Mouse (Mus musculus) intestine, embryonic 14.5 days (tissue): ENCODE measurements around the gene Zp2. TPM values are rescaled to one million over a fixed set of nuclear protein-coding genes. Genes with fewer than 3 reads are reported as not detected.
A peak's percentile ranks its signal among the peaks of the same experiment; 100 is the strongest.

Experiments used
- ATAC-seq: fragments of 200-750 bp; cut with Nextera tagmentation; replicated peaks from 2 replicates; pipeline ENCODE4 v1.8.0; 2017; ENCODE audit warnings: low read depth, moderate number of reproducible peaks, moderate TSS enrichment, moderate library complexity; ENCODE audit not compliant: low FRiP score, low TSS enrichment
- DNase-seq: peaks from one replicate; pipeline ENCODE4 v3.0.0-alpha.2; 2018; ENCODE audit warnings: low spot score
- H3K27ac ChIP-seq: fragments of 300-500 bp; sonication (generic); 2 replicates; pipeline ENCODE4 v1.5.1; 2014; ENCODE audit warnings: low read depth, mild to moderate bottlenecking, control low read depth
- H3K27me3 ChIP-seq: fragments of 300-500 bp; sonication (generic); replicated peaks from 2 replicates; pipeline ENCODE4 v1.6.1; 2014; ENCODE audit warnings: low read length, control low read depth; ENCODE audit not compliant: control insufficient read depth, insufficient read depth
- H3K36me3 ChIP-seq: fragments of 300-500 bp; sonication (generic); 2 replicates; pipeline ENCODE4 v1.6.1; 2014; ENCODE audit warnings: low read length, control low read depth; ENCODE audit not compliant: control insufficient read depth, insufficient read depth
- H3K4me1 ChIP-seq: fragments of 300-500 bp; sonication (generic); replicated peaks from 2 replicates; pipeline ENCODE4 v1.6.1; 2014; ENCODE audit warnings: low read length, control low read depth, mixed read lengths; ENCODE audit not compliant: control insufficient read depth, insufficient read depth
- H3K4me2 ChIP-seq: fragments of 300-500 bp; sonication (generic); 2 replicates; pipeline ENCODE4 v1.6.1; 2014; ENCODE audit warnings: low read length
- H3K4me3 ChIP-seq: fragments of 300-500 bp; sonication (generic); 2 replicates; pipeline ENCODE4 v1.5.1; 2014; ENCODE audit warnings: low read depth, low read length, control low read depth, mixed read lengths
- H3K9ac ChIP-seq: fragments of 300-500 bp; sonication (generic); 2 replicates; pipeline ENCODE4 v1.6.1; 2014; ENCODE audit warnings: mild to moderate bottlenecking, low read length
- H3K9me3 ChIP-seq: fragments of 300-500 bp; sonication (generic); 2 replicates; pipeline ENCODE4 v1.6.1; 2016; ENCODE audit warnings: low read length, control low read depth; ENCODE audit not compliant: control insufficient read depth
- WGBS: fragments of 180-500 bp; shearing (Covaris S2); extraction: QIAGEN DNeasy Blood & Tissue Kit; methylation state at CpG from one replicate; pipeline ENCODE4 v1.1.7; 2014; 5-methylcytosine and 5-hydroxymethylcytosine counted together
- polyA plus RNA-seq: library from polyadenylated mRNA; unstranded; fragments of >200 nt; fragmentation: Nextera tagmentation; extraction: Ambion mirVana; gene quantifications from 2 replicates; pipeline ENCODE4 v1.2.1, GENCODE M21; 2014

The Zp2 gene
- polyA plus RNA-seq = not detected in 2 replicates

GRCm38 (mm10) chr7:120145191-120145590 lies at the start of gene Zp2:
TSS of gene Zp2 (minus strand) at chr7:120145291.
- no peak within 1 kb of the TSS for H3K4me3 ChIP-seq
- ATAC-seq (no peak), DNase-seq (no peak)
- H3K9me3 ChIP-seq = no peaks in the 10 kb centered on the region
- 70% methylated on average over 9 of the region's 9 CpGs for WGBS
- H3K4me2 ChIP-seq = no peak within 1 kb of the TSS
- H3K27me3 ChIP-seq = no peaks in the 10 kb centered on the region
- H3K36me3 ChIP-seq = no peaks in the 10 kb centered on the region
- no peaks in the 10 kb centered on the region for H3K4me1 ChIP-seq
- H3K9ac ChIP-seq = no peak within 1 kb of the TSS
- no peak within 1 kb of the TSS for H3K27ac ChIP-seq

GRCm38 (mm10) chr7:120192816-120193215 lies 47.7 kb upstream of the Zp2 start:
- Histone ChIP-seq H3K9ac (no peak overlapping the region), H3K4me1 (peaks cover 12% of the 10 kb centered on the region; the same call in 1 of the 2 replicates), H3K27ac (no peak overlapping the region), H3K27me3 (no peaks in the 10 kb centered on the region), H3K9me3 (no peaks in the 10 kb centered on the region), H3K36me3 (no peaks in the 10 kb centered on the region), H3K4me3 (no peak overlapping the region), H3K4me2 (no peak overlapping the region)
- WGBS = 76% methylated on average over 6 of the region's 6 CpGs
- no peak for ATAC-seq
- no peak for DNase-seq

- Histone ChIP-seq H3K27ac (no peak overlapping the region), H3K4me3 (no peak overlapping the region), H3K4me2 (no peak overlapping the region), H3K9me3 (no peaks in the 10 kb centered on the region), H3K4me1 (peaks cover 12% of the 10 kb centered on the region; the same call in 1 of the 2 replicates), H3K36me3 (no peaks in the 10 kb centered on the region), H3K9ac (no peak overlapping the region), H3K27me3 (no peaks in the 10 kb centered on the region)
- DNase-seq (no peak), ATAC-seq (no peak)
- 41% methylated on average over 3 of the region's 3 CpGs for WGBS
These were observed 47.1 kb upstream of the Zp2 start for GRCm38 (mm10) chr7:120192207-120192606.

DNA sequence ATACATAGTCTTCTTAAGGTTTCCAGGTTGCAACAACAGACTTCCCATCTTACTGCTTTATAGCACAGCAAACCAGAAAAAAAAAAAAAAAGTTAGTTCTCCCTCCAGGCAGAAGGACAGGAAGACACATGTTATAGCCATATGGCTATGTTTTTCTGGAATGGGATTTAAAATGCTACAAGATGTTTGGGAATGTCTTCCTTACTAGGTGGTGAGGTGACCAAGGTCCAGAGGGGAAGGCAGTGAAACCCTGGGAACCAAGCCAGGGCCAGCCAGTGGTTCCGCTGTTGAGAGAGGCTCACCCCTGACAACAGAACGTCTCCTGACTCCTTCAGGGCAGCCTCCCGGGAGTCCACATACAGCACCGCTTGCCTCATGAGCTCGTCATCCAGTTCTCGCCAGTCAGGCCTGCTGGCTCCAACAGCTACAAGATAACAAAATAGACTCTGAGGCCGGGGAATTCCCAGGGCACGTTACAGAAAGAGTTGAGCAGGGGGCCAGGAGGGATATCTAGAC lies 45.1 kb upstream of the Zp2 start:
- no peaks in the 10 kb centered on the region for H3K27me3 ChIP-seq
- no peak; the same call in 1 of the 2 replicates for ATAC-seq
- H3K4me3 ChIP-seq = no peak overlapping the region
- H3K4me2 ChIP-seq = no peak overlapping the region
- H3K27ac ChIP-seq = no peak overlapping the region
- peaks cover 12% of the 10 kb centered on the region; the same call in 1 of the 2 replicates for H3K4me1 ChIP-seq
- H3K9ac ChIP-seq = no peak overlapping the region
- no peaks in the 10 kb centered on the region for H3K36me3 ChIP-seq
- WGBS = 55% methylated on average over 8 of the region's 8 CpGs
- H3K9me3 ChIP-seq = no peaks in the 10 kb centered on the region
- no peak for DNase-seq

GRCm38 (mm10) chr7:120189369-120190149 lies 44.5 kb upstream of the Zp2 start:
- Histone ChIP-seq H3K4me3 (no peak overlapping the region), H3K36me3 (no peaks in the 10 kb centered on the region), H3K9me3 (no peaks in the 10 kb centered on the region), H3K27ac (no peak overlapping the region), H3K9ac (no peak overlapping the region), H3K4me2 (no peak overlapping the region), H3K4me1 (peaks cover 12% of the 10 kb centered on the region; the same call in 1 of the 2 replicates), H3K27me3 (no peaks in the 10 kb centered on the region)
- peak; percentile 83 for ATAC-seq
- 53% methylated on average over 8 of the region's 8 CpGs for WGBS
- DNase-seq = peak; percentile 55

DNA sequence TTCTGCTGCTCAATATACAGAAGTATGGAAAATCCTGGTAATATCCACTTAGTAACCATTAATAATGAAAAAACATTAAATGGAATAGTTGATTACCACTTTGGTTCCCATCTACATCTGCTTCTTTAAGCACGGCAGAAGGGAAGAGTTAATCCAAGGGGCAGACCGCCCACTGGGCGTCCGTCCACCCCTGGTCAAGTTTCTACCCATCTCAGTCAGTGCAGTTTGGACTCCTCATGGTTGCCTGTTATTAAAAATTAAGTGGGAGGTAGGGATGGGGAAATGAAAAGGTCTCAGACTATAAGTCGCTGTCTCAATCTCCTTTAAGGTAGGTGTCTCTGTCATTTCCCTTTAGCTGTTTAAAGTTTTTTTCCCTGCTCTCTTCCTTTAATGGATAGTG lies 43.9 kb upstream of the Zp2 start:
- Histone ChIP-seq H3K9me3 (no peaks in the 10 kb centered on the region), H3K36me3 (no peaks in the 10 kb centered on the region), H3K4me3 (no peak overlapping the region), H3K27me3 (no peaks in the 10 kb centered on the region), H3K4me2 (no peak overlapping the region), H3K27ac (no peak overlapping the region), H3K4me1 (peaks cover 12% of the 10 kb centered on the region; the same call in 1 of the 2 replicates), H3K9ac (no peak overlapping the region)
- ATAC-seq = no peak
- 86% methylated on average over 5 of the region's 5 CpGs for WGBS
- DNase-seq = no peak

- no peaks in the 10 kb centered on the region for H3K36me3 ChIP-seq
- no peak overlapping the region for H3K9ac ChIP-seq
- no peak overlapping the region for H3K27ac ChIP-seq
- no peaks in the 10 kb centered on the region for H3K27me3 ChIP-seq
- no peak overlapping the region for H3K4me2 ChIP-seq
- H3K9me3 ChIP-seq = no peaks in the 10 kb centered on the region
- DNase-seq (no peak), ATAC-seq (no peak)
- H3K4me3 ChIP-seq = no peak overlapping the region
- H3K4me1 ChIP-seq = no peaks in the 10 kb centered on the region
These were observed 37.8 kb upstream of the Zp2 start for GRCm38 (mm10) chr7:120182891-120183290.

GRCm38 (mm10) chr7:120181401-120182230 lies 36.5 kb upstream of the Zp2 start:
- Histone ChIP-seq H3K36me3 (no peaks in the 10 kb centered on the region), H3K27ac (no peak overlapping the region), H3K4me1 (no peaks in the 10 kb centered on the region), H3K4me2 (no peak overlapping the region), H3K4me3 (no peak overlapping the region), H3K9me3 (no peaks in the 10 kb centered on the region), H3K9ac (no peak overlapping the region), H3K27me3 (no peaks in the 10 kb centered on the region)
- no peak for DNase-seq
- 95% methylated on average over 4 of the region's 4 CpGs for WGBS
- no peak for ATAC-seq
